Mouse (Mus musculus): ENCODE measurements around the gene Pramef20. TPM values are rescaled to one million over a fixed set of nuclear protein-coding genes. Genes with fewer than 3 reads are reported as not detected.
"Not testable (repeated sequence)": the region's sequence is repeated elsewhere in the genome, so short reads cannot be mapped to it uniquely, and the experiment has no call there.

Gene Pramef20
- polyA plus RNA-seq (2015; fragmentation: Nextera tagmentation; extraction: Ambion mirVana): not detected in 2 replicates

GRCm38 (mm10) chr4:144377911-144378310, at the start of gene Pramef20:
Gene Pramef20, minus strand, starts transcription at chr4:144377933.
- Histone ChIP-seq H3K9ac (ENCODE audit: low read depth, low read length) (no peak within 1 kb of the TSS), H3K4me2 (ENCODE audit: low read depth, low read length) (no peak within 1 kb of the TSS), H3K4me1 (ENCODE audit: control insufficient read depth, insufficient read depth, low read length) (no peaks in the 10 kb centered on the region), H3K27ac (ENCODE audit: low read length) (no peak within 1 kb of the TSS), H3K36me3 (ENCODE audit: control insufficient read depth, insufficient read depth, low read length) (no peaks in the 10 kb centered on the region), H3K4me3 (ENCODE audit: low read length) (no peak within 1 kb of the TSS), H3K27me3 (replicated peaks; ENCODE audit: control insufficient read depth, insufficient read depth, low read length) (no peaks in the 10 kb centered on the region), H3K9me3 (ENCODE audit: control insufficient read depth, low read length) (no peaks in the 10 kb centered on the region)
- WGBS: 48% methylated on average over 2 of the region's 2 CpGs
- ATAC-seq: no peak

- H3K27ac ChIP-seq (ENCODE audit: low read length): no peak overlapping the region
- no peak overlapping the region for H3K9ac ChIP-seq (ENCODE audit: low read depth, low read length)
Measured at GRCm38 (mm10) chr4:144424590-144424989, 46.9 kb upstream of the Pramef20 start.

GRCm38 (mm10) chr4:144420644-144421043, 42.9 kb upstream of the Pramef20 start:
- Histone ChIP-seq H3K36me3 (ENCODE audit: control insufficient read depth, insufficient read depth, low read length) (no peaks in the 10 kb centered on the region), H3K9ac (ENCODE audit: low read depth, low read length) (no peak overlapping the region), H3K4me3 (ENCODE audit: low read length) (no peak overlapping the region), H3K4me1 (ENCODE audit: control insufficient read depth, insufficient read depth, low read length) (no peaks in the 10 kb centered on the region), H3K27me3 (replicated peaks; ENCODE audit: control insufficient read depth, insufficient read depth, low read length) (no peaks in the 10 kb centered on the region), H3K4me2 (ENCODE audit: low read depth, low read length) (no peak overlapping the region), H3K27ac (ENCODE audit: low read length) (no peak overlapping the region), H3K9me3 (ENCODE audit: control insufficient read depth, low read length) (no peaks in the 10 kb centered on the region)
- no peak for ATAC-seq

More at GRCm38 (mm10) chr4:144424590-144424989, 46.9 kb upstream of the Pramef20 start:
- WGBS: 76% methylated on average over 5 of the region's 5 CpGs
- Histone ChIP-seq H3K4me2 (ENCODE audit: low read depth, low read length) (no peak overlapping the region), H3K9me3 (ENCODE audit: control insufficient read depth, low read length) (no peaks in the 10 kb centered on the region), H3K4me1 (ENCODE audit: control insufficient read depth, insufficient read depth, low read length) (no peaks in the 10 kb centered on the region), H3K36me3 (ENCODE audit: control insufficient read depth, insufficient read depth, low read length) (no peaks in the 10 kb centered on the region), H3K4me3 (ENCODE audit: low read length) (no peak overlapping the region), H3K27me3 (replicated peaks; ENCODE audit: control insufficient read depth, insufficient read depth, low read length) (no peaks in the 10 kb centered on the region)
- no peak for ATAC-seq

GRCm38 (mm10) chr4:144408290-144408689, 30.6 kb upstream of the Pramef20 start, which contains the start of gene Pramef12:
Gene Pramef12, minus strand, starts transcription at chr4:144408464.
- no peak for ATAC-seq
- no peak within 1 kb of the TSS for H3K9ac ChIP-seq (ENCODE audit: low read depth, low read length)
- 72% methylated on average over 9 of the region's 9 CpGs for WGBS
- no peak within 1 kb of the TSS for H3K4me2 ChIP-seq (ENCODE audit: low read depth, low read length)
- no peak within 1 kb of the TSS for H3K27ac ChIP-seq (ENCODE audit: low read length)
- H3K27me3 ChIP-seq (replicated peaks; ENCODE audit: control insufficient read depth, insufficient read depth, low read length): no peaks in the 10 kb centered on the region
- H3K36me3 ChIP-seq (ENCODE audit: control insufficient read depth, insufficient read depth, low read length): no peaks in the 10 kb centered on the region
- peaks cover 5% of the 10 kb centered on the region; the same call in 1 of the 2 replicates for H3K4me1 ChIP-seq (ENCODE audit: control insufficient read depth, insufficient read depth, low read length)
- no peak within 1 kb of the TSS for H3K4me3 ChIP-seq (ENCODE audit: low read length)
- H3K9me3 ChIP-seq (ENCODE audit: control insufficient read depth, low read length): no peaks in the 10 kb centered on the region

GRCm38 (mm10) chr4:144406261-144406660, 28.5 kb upstream of the Pramef20 start:
- no peaks in the 10 kb centered on the region for H3K9me3 ChIP-seq (ENCODE audit: control insufficient read depth, low read length)
- no peak overlapping the region for H3K9ac ChIP-seq (ENCODE audit: low read depth, low read length)
- no peaks in the 10 kb centered on the region for H3K27me3 ChIP-seq (replicated peaks; ENCODE audit: control insufficient read depth, insufficient read depth, low read length)
- no peak overlapping the region for H3K27ac ChIP-seq (ENCODE audit: low read length)
- WGBS: 72% methylated on average over 3 of the region's 3 CpGs
- no peak for ATAC-seq
- peaks cover 5% of the 10 kb centered on the region; the same call in 1 of the 2 replicates for H3K4me1 ChIP-seq (ENCODE audit: control insufficient read depth, insufficient read depth, low read length)
- H3K4me3 ChIP-seq (ENCODE audit: low read length): no peak overlapping the region
- H3K4me2 ChIP-seq (ENCODE audit: low read depth, low read length): no peak overlapping the region
- H3K36me3 ChIP-seq (ENCODE audit: control insufficient read depth, insufficient read depth, low read length): no peaks in the 10 kb centered on the region

- Histone ChIP-seq H3K4me2 (ENCODE audit: low read depth, low read length) (peak overlapping the region; percentile 64), H3K9ac (ENCODE audit: low read depth, low read length) (peak overlapping the region; percentile 55; the same call in 1 of the 2 replicates), H3K27me3 (replicated peaks; ENCODE audit: control insufficient read depth, insufficient read depth, low read length) (no peaks in the 10 kb centered on the region), H3K9me3 (ENCODE audit: control insufficient read depth, low read length) (no peaks in the 10 kb centered on the region), H3K27ac (ENCODE audit: low read length) (no peak overlapping the region), H3K36me3 (ENCODE audit: control insufficient read depth, insufficient read depth, low read length) (no peaks in the 10 kb centered on the region), H3K4me3 (ENCODE audit: low read length) (peak overlapping the region; percentile 44), H3K4me1 (ENCODE audit: control insufficient read depth, insufficient read depth, low read length) (peaks cover 5% of the 10 kb centered on the region; the same call in 1 of the 2 replicates)
- peak; percentile 93 for ATAC-seq
- WGBS: 4% methylated on average over 17 of the region's 17 CpGs
Measured at GRCm38 (mm10) chr4:144404456-144405086, 26.8 kb upstream of the Pramef20 start.

GRCm38 (mm10) chr4:144402712-144403111, 25.0 kb upstream of the Pramef20 start:
- Histone ChIP-seq H3K9ac (ENCODE audit: low read depth, low read length) (no peak overlapping the region), H3K9me3 (ENCODE audit: control insufficient read depth, low read length) (no peaks in the 10 kb centered on the region), H3K4me2 (ENCODE audit: low read depth, low read length) (no peak overlapping the region), H3K36me3 (ENCODE audit: control insufficient read depth, insufficient read depth, low read length) (no peaks in the 10 kb centered on the region), H3K4me3 (ENCODE audit: low read length) (no peak overlapping the region), H3K27me3 (replicated peaks; ENCODE audit: control insufficient read depth, insufficient read depth, low read length) (no peaks in the 10 kb centered on the region), H3K27ac (ENCODE audit: low read length) (no peak overlapping the region), H3K4me1 (ENCODE audit: control insufficient read depth, insufficient read depth, low read length) (peaks cover 5% of the 10 kb centered on the region; the same call in 1 of the 2 replicates)
- ATAC-seq: no peak
- 39% methylated on average over 4 of the region's 4 CpGs for WGBS

GRCm38 (mm10) chr4:144396316-144396715, 18.6 kb upstream of the Pramef20 start:
- Histone ChIP-seq H3K36me3 (ENCODE audit: control insufficient read depth, insufficient read depth, low read length) (no peaks in the 10 kb centered on the region), H3K4me1 (ENCODE audit: control insufficient read depth, insufficient read depth, low read length) (no peaks in the 10 kb centered on the region), H3K4me2 (ENCODE audit: low read depth, low read length) (no peak overlapping the region), H3K9ac (ENCODE audit: low read depth, low read length) (no peak overlapping the region), H3K4me3 (ENCODE audit: low read length) (no peak overlapping the region), H3K9me3 (ENCODE audit: control insufficient read depth, low read length) (no peaks in the 10 kb centered on the region), H3K27me3 (replicated peaks; ENCODE audit: control insufficient read depth, insufficient read depth, low read length) (no peaks in the 10 kb centered on the region), H3K27ac (ENCODE audit: low read length) (no peak overlapping the region)
- WGBS: 27% methylated on average over 3 of the region's 3 CpGs
- ATAC-seq: no peak

GRCm38 (mm10) chr4:144357642-144358041, 20.1 kb downstream of the Pramef20 start, which contains the start of gene Gm13119:
Gene Gm13119, plus strand, starts transcription at chr4:144357942.
- H3K9me3 ChIP-seq (ENCODE audit: control insufficient read depth, low read length); H3K4me3 ChIP-seq (ENCODE audit: low read length); H3K4me2 ChIP-seq (ENCODE audit: low read depth, low read length); H3K27me3 ChIP-seq (replicated peaks; ENCODE audit: control insufficient read depth, insufficient read depth, low read length); H3K4me1 ChIP-seq (ENCODE audit: control insufficient read depth, insufficient read depth, low read length); ATAC-seq; H3K36me3 ChIP-seq (ENCODE audit: control insufficient read depth, insufficient read depth, low read length); H3K9ac ChIP-seq (ENCODE audit: low read depth, low read length); H3K27ac ChIP-seq (ENCODE audit: low read length): not testable (repeated sequence)
- WGBS: 89% methylated on average over 3 of the region's 3 CpGs
